Mouse (Mus musculus) liver, adult 2 months (tissue): ENCODE measurements around the gene Eva1c.

Experiments
- CTCF ChIP-seq: fragments of 200-500 bp; IDR thresholded peaks from 2 replicates; pipeline ENCODE4 v1.5.1; 2011; ENCODE audit warnings: low read depth, low read length, control low read depth
- POLR2A ChIP-seq: fragments of 200-500 bp; IDR thresholded peaks from 2 replicates; pipeline ENCODE4 v1.6.1; 2011; ENCODE audit warnings: low read length, control low read depth; ENCODE audit not compliant: insufficient read depth; ENCODE audit errors: extremely low read depth

- TF ChIP-seq CTCF (no peak), POLR2A (no peak)
Measured at GRCm38 (mm10) chr16:90863036-90863435, 36.5 kb downstream of the Eva1c start.
